Mouse (Mus musculus) heart, postnatal 0 days (tissue): ENCODE measurements around the gene Ddx46. TPM values are rescaled to one million over a fixed set of nuclear protein-coding genes. Genes with fewer than 3 reads are reported as not detected.
A peak's percentile ranks its signal among the peaks of the same experiment; 100 is the strongest.

Source experiments
- ATAC-seq: fragments of 200-750 bp; cut with Nextera tagmentation; 2 replicates; pipeline ENCODE4 v1.8.0; 2017; ENCODE audit warnings: low read depth, moderate number of reproducible peaks, moderate library complexity; ENCODE audit not compliant: insufficient read depth
- DNase-seq: peaks from one replicate; pipeline ENCODE4 v3.0.0-alpha.2; 2016; ENCODE audit warnings: low spot score
- H3K27ac ChIP-seq: fragments of 300-500 bp; sonication (generic); 2 replicates; pipeline ENCODE4 v1.5.1; 2014; ENCODE audit warnings: low read depth, mild to moderate bottlenecking
- H3K27me3 ChIP-seq: fragments of 300-500 bp; sonication (generic); 2 replicates; pipeline ENCODE4 v1.6.1; 2014; ENCODE audit warnings: low read length, mixed read lengths; ENCODE audit not compliant: control insufficient read depth, insufficient read depth
- H3K36me3 ChIP-seq: fragments of 300-500 bp; sonication (generic); replicated peaks from 2 replicates; pipeline ENCODE4 v1.6.1; 2014; ENCODE audit warnings: low read length, mixed read lengths; ENCODE audit not compliant: control insufficient read depth, insufficient read depth
- H3K4me1 ChIP-seq: fragments of 300-500 bp; sonication (generic); 2 replicates; pipeline ENCODE4 v1.6.1; 2014; ENCODE audit warnings: antibody characterized with exemption; ENCODE audit not compliant: control insufficient read depth, insufficient read depth
- H3K4me2 ChIP-seq: fragments of 300-500 bp; sonication (generic); 2 replicates; pipeline ENCODE4 v1.6.1; 2014; ENCODE audit warnings: low read depth, mild to moderate bottlenecking, low read length, moderate library complexity
- H3K4me3 ChIP-seq: fragments of 300-500 bp; sonication (generic); 2 replicates; pipeline ENCODE4 v1.5.1; 2014; ENCODE audit warnings: low read depth, low read length
- H3K9ac ChIP-seq: fragments of 300-500 bp; sonication (generic); replicated peaks from 2 replicates; pipeline ENCODE4 v1.6.1; 2014; ENCODE audit warnings: low read depth, low read length, mixed read lengths
- H3K9me3 ChIP-seq: fragments of 300-500 bp; sonication (generic); replicated peaks from 2 replicates; pipeline ENCODE4 v1.6.1; 2016; ENCODE audit warnings: low read length; ENCODE audit not compliant: control insufficient read depth
- CTCF ChIP-seq: IDR thresholded peaks from 2 replicates; pipeline ENCODE4 v1.5.1; 2016; ENCODE audit warnings: antibody characterized with exemption, control low read depth, low read depth
- EP300 ChIP-seq: IDR thresholded peaks from 2 replicates; pipeline ENCODE4 v1.6.1; 2016; ENCODE audit warnings: antibody characterized with exemption, low read depth
- WGBS: fragments of 180-500 bp; shearing (Covaris S2); extraction: QIAGEN DNeasy Blood & Tissue Kit; methylation state at CpG from one replicate; pipeline ENCODE4 v1.1.7; 2014; 5-methylcytosine and 5-hydroxymethylcytosine counted together
- polyA plus RNA-seq: library from polyadenylated mRNA; unstranded; fragments of >200 nt; fragmentation: Nextera tagmentation; extraction: Ambion mirVana; gene quantifications from 2 replicates; pipeline ENCODE4 v1.2.1, GENCODE M21; 2015
- total RNA-seq: library from RNA; depleted of rRNA; stranded (reverse); fragments of >200 nt; gene quantifications from 2 replicates; pipeline ENCODE4 v1.2.3, GENCODE M21; 2014; ENCODE audit warnings: low replicate concordance

Gene Ddx46
- total and polyA plus RNA-seq, 2 experiments from 2014 or later: 10.6 to 14.3 TPM

DNA sequence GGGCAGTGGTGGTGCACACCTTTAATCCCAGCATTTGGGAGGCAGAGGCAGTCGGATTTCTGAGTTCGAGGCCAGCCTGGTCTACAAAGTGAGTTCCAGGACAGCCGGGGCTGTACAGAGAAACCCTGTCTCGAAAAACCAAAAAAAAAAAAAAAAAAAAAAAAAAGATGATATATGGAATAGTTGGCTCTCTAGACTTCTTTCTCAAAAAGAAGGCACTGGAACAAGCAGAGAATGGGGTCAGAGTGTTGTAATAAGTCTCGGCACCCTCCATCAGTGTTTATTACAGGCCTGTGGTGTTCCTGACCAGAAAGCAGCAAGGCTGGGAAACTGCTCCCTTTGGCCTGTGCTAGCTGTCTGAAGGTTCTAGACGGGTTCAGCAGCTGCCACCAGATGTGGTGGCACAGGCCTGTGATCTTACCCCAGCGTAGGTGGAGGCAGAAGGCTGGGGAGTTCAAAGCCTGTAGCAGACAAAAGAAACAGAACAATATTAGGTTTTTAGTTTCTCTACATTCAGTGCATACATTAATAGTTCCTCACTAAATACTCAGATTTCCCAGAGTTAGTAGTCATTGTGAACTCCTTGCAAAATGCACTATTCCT is 81.2 kb downstream of the Ddx46 start:
- peaks cover 19% of the 10 kb centered on the region for H3K36me3 ChIP-seq
- ATAC-seq (no peak), DNase-seq (no peak)
- H3K9ac ChIP-seq: no peak overlapping the region
- H3K9me3 ChIP-seq: no peaks in the 10 kb centered on the region
- TF ChIP-seq EP300: no peak
- no peak for TF ChIP-seq CTCF
- WGBS: 91% methylated on average over 6 of the region's 7 CpGs
- no peak overlapping the region for H3K4me3 ChIP-seq
- no peak overlapping the region for H3K27ac ChIP-seq
- no peaks in the 10 kb centered on the region for H3K27me3 ChIP-seq
- peaks cover 5% of the 10 kb centered on the region; the same call in 1 of the 2 replicates for H3K4me1 ChIP-seq
- no peak overlapping the region for H3K4me2 ChIP-seq

DNA sequence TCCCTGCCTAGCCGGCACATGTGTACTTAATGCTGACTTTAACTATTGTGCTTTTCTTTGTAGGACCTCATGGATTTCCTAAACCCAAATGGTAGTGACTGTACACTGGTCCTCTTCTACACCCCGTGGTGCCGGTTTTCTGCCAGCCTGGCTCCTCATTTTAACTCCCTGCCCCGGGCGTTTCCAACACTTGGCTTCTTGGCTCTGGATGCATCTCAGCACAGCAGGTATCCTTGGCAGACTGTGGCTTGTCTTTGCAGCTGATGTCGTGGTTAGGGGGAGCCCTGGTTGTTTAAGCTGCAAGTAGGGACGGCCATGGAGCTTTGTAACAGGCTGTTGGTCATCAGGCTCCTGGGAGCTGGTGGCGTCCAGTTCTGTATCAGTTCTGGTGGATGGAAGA is 86.7 kb downstream of the Ddx46 start:
- Histone ChIP-seq H3K4me3 (no peak overlapping the region), H3K9ac (no peak overlapping the region), H3K36me3 (peaks cover 48% of the 10 kb centered on the region), H3K27ac (no peak overlapping the region), H3K27me3 (no peaks in the 10 kb centered on the region), H3K9me3 (no peaks in the 10 kb centered on the region), H3K4me2 (no peak overlapping the region), H3K4me1 (no peaks in the 10 kb centered on the region)
- DNase-seq (no peak), ATAC-seq (no peak)
- 75% methylated on average over 8 of the region's 8 CpGs for WGBS
- no peak for TF ChIP-seq EP300
- TF ChIP-seq CTCF: no peak

DNA sequence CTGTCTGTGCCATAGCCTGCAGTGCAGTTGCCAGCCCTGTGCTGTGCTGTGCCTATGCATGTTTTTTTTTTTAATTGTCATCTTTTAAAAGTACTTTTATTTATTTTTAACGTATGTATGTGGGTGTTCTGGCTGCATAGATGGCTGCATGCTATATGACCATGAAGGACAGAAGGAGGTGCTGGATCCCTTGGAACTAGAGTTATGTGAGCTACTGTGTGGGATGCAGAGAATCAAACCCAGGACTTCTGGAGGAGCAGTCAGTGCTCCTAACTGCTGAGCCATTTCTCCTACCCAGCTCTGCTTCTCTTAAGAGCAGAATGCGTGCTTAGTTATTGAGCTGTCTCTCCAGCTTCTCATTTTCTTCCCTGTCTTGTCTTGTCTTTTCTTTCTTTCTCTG is 87.2 kb downstream of the Ddx46 start:
- H3K4me1 ChIP-seq: no peaks in the 10 kb centered on the region
- whole genome bisulfite sequencing: 88% methylated on average over 2 of the region's 2 CpGs
- H3K4me2 ChIP-seq: no peak overlapping the region

GRCm38 (mm10) chr13:55726598-55727119 is 91.8 kb downstream of the Ddx46 start:
- no peaks in the 10 kb centered on the region for H3K27me3 ChIP-seq
- H3K4me1 ChIP-seq: no peaks in the 10 kb centered on the region
- ATAC-seq: no peak
- H3K9me3 ChIP-seq: no peaks in the 10 kb centered on the region
- TF ChIP-seq EP300 (no peak), CTCF (no peak)
- H3K36me3 ChIP-seq: peaks cover 23% of the 10 kb centered on the region
- peak overlapping the region; percentile 75 for H3K4me3 ChIP-seq
- peak overlapping the region; percentile 94 for H3K27ac ChIP-seq
- 2% methylated on average over 4 of the region's 4 CpGs for WGBS
- peak overlapping the region; percentile 68 for H3K4me2 ChIP-seq
- H3K9ac ChIP-seq: peak overlapping the region; percentile 76
- DNase-seq: peak; percentile 7

More for the DNA sequence above, 87.2 kb downstream of the Ddx46 start:
- ATAC-seq: no peak
- no peak for DNase-seq
- Histone ChIP-seq H3K9me3 (no peaks in the 10 kb centered on the region), H3K27ac (no peak overlapping the region), H3K4me3 (no peak overlapping the region), H3K9ac (no peak overlapping the region), H3K36me3 (peaks cover 48% of the 10 kb centered on the region), H3K27me3 (no peaks in the 10 kb centered on the region)
- no peak for TF ChIP-seq CTCF
- no peak for TF ChIP-seq EP300

DNA sequence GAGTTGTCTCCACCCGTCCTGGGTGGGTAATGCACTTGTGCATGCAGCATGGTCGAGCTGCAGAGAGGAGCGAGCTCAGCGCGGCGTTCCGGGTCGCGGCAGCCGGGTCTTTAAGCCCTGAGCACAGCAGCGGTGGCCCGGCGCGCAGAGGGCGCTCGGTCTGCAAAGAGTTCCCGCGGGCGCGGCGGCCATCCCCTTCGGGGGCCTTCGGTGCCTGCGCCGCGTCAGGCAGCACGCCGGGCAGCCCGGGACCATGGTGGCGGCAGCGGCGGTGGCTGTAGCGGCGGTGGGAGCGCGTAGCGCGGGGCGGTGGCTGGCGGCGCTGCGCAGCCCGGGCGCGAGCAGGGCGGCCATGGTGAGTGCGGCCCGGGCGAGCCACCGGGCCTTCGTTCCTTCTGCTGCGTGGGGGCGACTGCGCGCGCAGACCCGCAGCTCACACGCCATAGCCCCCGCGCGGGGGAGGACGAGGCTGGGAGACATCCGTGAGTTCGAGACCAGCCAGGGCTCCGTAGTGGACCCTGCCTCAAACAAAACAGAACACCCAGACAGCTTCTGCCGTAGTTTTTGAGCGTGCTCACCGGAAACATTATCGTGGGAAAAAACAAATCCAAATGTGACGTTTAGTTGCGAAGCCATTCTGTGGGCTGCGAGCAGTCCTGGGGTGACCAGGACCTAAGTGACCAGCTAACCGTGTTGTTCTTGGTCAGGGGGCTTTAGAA is 92.5 kb downstream of the Ddx46 start, which contains the start of gene Pcbd2:
TSS of gene Pcbd2 (plus strand) at position 249 of the 719 bp plus-strand sequence.
- peak; percentile 93 for ATAC-seq
- Histone ChIP-seq H3K9me3 (no peaks in the 10 kb centered on the region), H3K27me3 (no peaks in the 10 kb centered on the region), H3K36me3 (peaks cover 21% of the 10 kb centered on the region), H3K4me1 (no peaks in the 10 kb centered on the region), H3K4me2 (peak within 1 kb of the TSS; percentile 68), H3K4me3 (peak within 1 kb of the TSS; percentile 75), H3K27ac (peak within 1 kb of the TSS; percentile 94), H3K9ac (peak within 1 kb of the TSS; percentile 76)
- DNase-seq: peak; percentile 72
- WGBS: under 1% methylated on average over 47 of the region's 73 CpGs
- TF ChIP-seq CTCF (no peak), EP300 (no peak)
